Mouse (Mus musculus): ENCODE data around the gene Minos1. TPM values are rescaled to one million over a fixed set of nuclear protein-coding genes. Genes with fewer than 3 reads are reported as not detected.
A peak's percentile ranks its signal among the peaks of the same experiment; 100 is the strongest.

Gene Minos1
- polyA plus RNA-seq, 1 experiment from 2014 or later = 474 TPM

DNA sequence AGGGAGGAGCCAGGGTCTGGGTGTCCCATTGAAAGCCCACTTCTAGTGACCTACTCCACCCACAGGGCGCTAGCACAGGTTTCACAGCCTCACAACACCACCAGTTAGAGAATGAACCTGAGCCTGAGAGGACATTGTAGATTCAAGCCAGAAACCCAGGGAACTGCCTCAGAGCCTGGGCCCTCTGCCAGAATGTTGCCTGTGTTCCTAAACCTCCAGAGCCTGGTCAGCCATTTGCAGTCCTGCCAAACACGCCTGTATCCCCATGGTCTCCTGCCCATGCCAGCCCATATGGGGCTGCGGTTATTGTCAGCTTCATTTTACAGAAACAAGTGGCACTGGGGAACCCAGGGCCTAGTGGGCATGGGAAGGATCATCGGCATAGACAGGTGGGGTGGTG is 75.6 kb downstream of the Minos1 start:
- no peak for ATAC-seq
- Histone ChIP-seq H3K9me3 (ENCODE audit: low read length) (no peaks in the 10 kb centered on the region), H3K27me3 (replicated peaks; ENCODE audit: insufficient read depth, low read length) (no peaks in the 10 kb centered on the region), H3K9ac (replicated peaks; ENCODE audit: low read depth) (no peak overlapping the region), H3K4me1 (ENCODE audit: insufficient read depth, low read depth, low read length) (no peaks in the 10 kb centered on the region), H3K27ac (ENCODE audit: low read length) (no peak overlapping the region), H3K36me3 (ENCODE audit: insufficient read depth, low read length) (no peaks in the 10 kb centered on the region), H3K4me2 (replicated peaks; ENCODE audit: low read depth, low read length) (no peak overlapping the region), H3K4me3 (ENCODE audit: low read depth, low read length) (no peak overlapping the region)
- DNase-seq (ENCODE audit: low spot score) = no peak
- WGBS = 77% methylated on average over 4 of the region's 4 CpGs
- no peak for TF ChIP-seq CTCF (IDR thresholded peaks at IDR 0.05)
- TF ChIP-seq EP300 (IDR thresholded peaks at IDR 0.05) = no peak

DNA sequence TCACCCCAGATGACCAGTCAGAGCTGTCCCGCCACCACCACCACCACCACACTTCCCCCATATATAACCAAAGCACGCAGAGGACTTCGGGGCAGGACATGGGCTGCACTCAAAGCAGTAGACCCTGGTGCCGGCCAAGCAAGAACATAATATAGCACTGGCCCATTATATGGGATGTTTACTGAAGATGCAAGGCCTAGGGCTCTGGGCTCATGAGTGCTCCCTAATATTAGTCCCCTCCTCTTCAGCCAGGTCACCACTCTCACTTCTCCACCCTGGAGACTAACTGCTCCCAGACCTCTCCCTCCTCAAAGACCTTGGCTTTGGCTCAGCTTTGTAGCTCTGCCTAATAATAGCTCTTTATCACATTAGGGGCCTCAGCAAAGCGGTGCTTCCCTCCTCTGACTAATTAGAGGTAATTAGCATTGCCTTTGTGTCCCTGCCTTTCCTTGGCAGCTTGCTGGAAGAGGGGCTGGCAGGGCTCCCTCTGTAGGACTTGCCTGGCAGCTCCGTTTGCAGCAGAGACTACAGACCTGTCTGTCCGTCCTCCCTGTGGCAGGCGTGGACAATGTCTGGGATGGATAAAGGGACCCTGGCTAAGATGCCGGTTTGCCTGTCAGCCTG is 76.5 kb downstream of the Minos1 start:
- DNase-seq (ENCODE audit: low spot score) (no peak), ATAC-seq (no peak)
- no peak overlapping the region for H3K4me2 ChIP-seq (replicated peaks; ENCODE audit: low read depth, low read length)
- WGBS = 58% methylated on average over 9 of the region's 9 CpGs
- no peaks in the 10 kb centered on the region for H3K36me3 ChIP-seq (ENCODE audit: insufficient read depth, low read length)
- no peaks in the 10 kb centered on the region for H3K27me3 ChIP-seq (replicated peaks; ENCODE audit: insufficient read depth, low read length)
- H3K4me3 ChIP-seq (ENCODE audit: low read depth, low read length) = no peak overlapping the region
- H3K27ac ChIP-seq (ENCODE audit: low read length) = no peak overlapping the region
- H3K9ac ChIP-seq (replicated peaks; ENCODE audit: low read depth) = no peak overlapping the region
- H3K4me1 ChIP-seq (ENCODE audit: insufficient read depth, low read depth, low read length) = no peaks in the 10 kb centered on the region
- no peaks in the 10 kb centered on the region for H3K9me3 ChIP-seq (ENCODE audit: low read length)
- TF ChIP-seq CTCF (IDR thresholded peaks at IDR 0.05) (0 out of 2 replicates have a peak, but pooled peaks have one; percentile 1), EP300 (IDR thresholded peaks at IDR 0.05) (no peak)

DNA sequence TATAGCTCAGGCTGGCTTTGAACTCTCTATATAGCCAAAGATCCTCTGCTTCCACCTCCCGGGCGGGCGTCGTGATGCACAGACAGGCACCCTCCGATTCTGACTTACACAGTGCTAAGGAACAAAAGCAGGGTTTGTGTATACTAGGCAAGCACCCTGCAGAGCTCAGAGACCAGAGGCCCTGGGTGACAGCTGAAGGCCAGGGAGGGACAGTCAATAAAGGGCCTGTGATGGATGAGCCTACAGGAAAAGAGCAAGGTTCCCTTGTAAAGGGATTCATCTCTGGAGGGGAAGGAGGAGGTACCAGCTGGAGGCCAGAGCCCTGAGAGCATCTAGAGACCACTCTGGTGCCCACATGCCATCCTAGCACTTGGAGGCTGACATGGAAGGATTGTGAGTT is 77.5 kb downstream of the Minos1 start:
- Histone ChIP-seq H3K9me3 (ENCODE audit: low read length) (no peaks in the 10 kb centered on the region), H3K36me3 (ENCODE audit: insufficient read depth, low read length) (no peaks in the 10 kb centered on the region), H3K27ac (ENCODE audit: low read length) (no peak overlapping the region), H3K4me2 (replicated peaks; ENCODE audit: low read depth, low read length) (no peak overlapping the region), H3K9ac (replicated peaks; ENCODE audit: low read depth) (no peak overlapping the region), H3K4me1 (ENCODE audit: insufficient read depth, low read depth, low read length) (no peaks in the 10 kb centered on the region), H3K27me3 (replicated peaks; ENCODE audit: insufficient read depth, low read length) (no peaks in the 10 kb centered on the region), H3K4me3 (ENCODE audit: low read depth, low read length) (no peak overlapping the region)
- TF ChIP-seq EP300 (IDR thresholded peaks at IDR 0.05) = no peak
- no peak for TF ChIP-seq CTCF (IDR thresholded peaks at IDR 0.05)
- no peak for DNase-seq (ENCODE audit: low spot score)
- ATAC-seq = no peak
- 46% methylated on average over 5 of the region's 5 CpGs for WGBS

GRCm38 (mm10) chr4:139052796-139053195 is 78.1 kb downstream of the Minos1 start:
- Histone ChIP-seq H3K27me3 (replicated peaks; ENCODE audit: insufficient read depth, low read length) (no peaks in the 10 kb centered on the region), H3K4me1 (ENCODE audit: insufficient read depth, low read depth, low read length) (no peaks in the 10 kb centered on the region), H3K4me2 (replicated peaks; ENCODE audit: low read depth, low read length) (no peak overlapping the region), H3K4me3 (ENCODE audit: low read depth, low read length) (no peak overlapping the region), H3K27ac (ENCODE audit: low read length) (no peak overlapping the region), H3K9me3 (ENCODE audit: low read length) (no peaks in the 10 kb centered on the region), H3K36me3 (ENCODE audit: insufficient read depth, low read length) (no peaks in the 10 kb centered on the region), H3K9ac (replicated peaks; ENCODE audit: low read depth) (no peak overlapping the region)
- no peak for ATAC-seq
- 77% methylated on average over 7 of the region's 7 CpGs for WGBS
- TF ChIP-seq EP300 (IDR thresholded peaks at IDR 0.05) = no peak
- no peak for TF ChIP-seq CTCF (IDR thresholded peaks at IDR 0.05)
- DNase-seq (ENCODE audit: low spot score) = no peak

Other genes starting within 250 kb of the Minos1 start
- gene Otud3, start 217.2 kb downstream of the Minos1 start, polyA plus RNA-seq (2015; fragmentation: Nextera tagmentation; extraction: Ambion mirVana) = 3.7 and 4.0 TPM in 2 replicates
- gene Rnf186, start 164.0 kb downstream of the Minos1 start, polyA plus RNA-seq (2015; fragmentation: Nextera tagmentation; extraction: Ambion mirVana) = 17.9 and 21.6 TPM in 2 replicates
- gene Tmco4, start 158.2 kb downstream of the Minos1 start, polyA plus RNA-seq (2015; fragmentation: Nextera tagmentation; extraction: Ambion mirVana) = 8.3 and 8.5 TPM in 2 replicates
- gene Htr6, start 55.5 kb downstream of the Minos1 start, polyA plus RNA-seq (2015; fragmentation: Nextera tagmentation; extraction: Ambion mirVana) = not detected in 2 replicates
- gene Nbl1, start 38.1 kb downstream of the Minos1 start, polyA plus RNA-seq (2015; fragmentation: Nextera tagmentation; extraction: Ambion mirVana) = 141 and 151 TPM in 2 replicates
- gene Capzb, start 61.8 kb upstream of the Minos1 start, polyA plus RNA-seq (2015; fragmentation: Nextera tagmentation; extraction: Ambion mirVana) = 401 and 408 TPM in 2 replicates
- 14.4 and 17.4 TPM in 2 replicates for gene Pqlc2, start 179.6 kb upstream of the Minos1 start, polyA plus RNA-seq (2015; fragmentation: Nextera tagmentation; extraction: Ambion mirVana)
- 60.0 and 61.4 TPM in 2 replicates for gene Akr7a5, start 179.6 kb upstream of the Minos1 start, polyA plus RNA-seq (2015; fragmentation: Nextera tagmentation; extraction: Ambion mirVana)
- gene Mrto4, start 221.5 kb upstream of the Minos1 start, polyA plus RNA-seq (2015; fragmentation: Nextera tagmentation; extraction: Ambion mirVana) = 34.5 and 36.1 TPM in 2 replicates
- gene Emc1, start 221.5 kb upstream of the Minos1 start, polyA plus RNA-seq (2015; fragmentation: Nextera tagmentation; extraction: Ambion mirVana) = 11.3 and 11.6 TPM in 2 replicates
- 49.2 and 50.8 TPM in 2 replicates for gene Ubr4, start 221.5 kb upstream of the Minos1 start, polyA plus RNA-seq (2015; fragmentation: Nextera tagmentation; extraction: Ambion mirVana)